Mouse (Mus musculus) intestine, postnatal 0 days (tissue): ENCODE data around the gene Tifa. TPM values are rescaled to one million over a fixed set of nuclear protein-coding genes. Genes with fewer than 3 reads are reported as not detected.

Source experiments
- ATAC-seq: fragments of 200-750 bp; cut with Nextera tagmentation; 2 replicates; pipeline ENCODE4 v1.8.0; 2017; ENCODE audit warnings: mild to moderate bottlenecking, moderate TSS enrichment, moderate library complexity
- H3K27ac ChIP-seq: fragments of 300-500 bp; sonication (generic); 2 replicates; pipeline ENCODE4 v1.5.1; 2014; ENCODE audit warnings: mild to moderate bottlenecking, low read depth, low read length, moderate library complexity
- H3K27me3 ChIP-seq: fragments of 300-500 bp; sonication (generic); replicated peaks from 2 replicates; pipeline ENCODE4 v1.6.1; 2014; ENCODE audit warnings: low read length, mixed read lengths; ENCODE audit not compliant: control insufficient read depth, insufficient read depth
- H3K36me3 ChIP-seq: fragments of 300-500 bp; sonication (generic); 2 replicates; pipeline ENCODE4 v1.6.1; 2014; ENCODE audit warnings: mild to moderate bottlenecking, moderate library complexity; ENCODE audit not compliant: control insufficient read depth, insufficient read depth
- H3K4me1 ChIP-seq: fragments of 300-500 bp; sonication (generic); replicated peaks from 2 replicates; pipeline ENCODE4 v1.6.1; 2014; ENCODE audit warnings: antibody characterized with exemption, low read length, mixed read lengths; ENCODE audit not compliant: control insufficient read depth, insufficient read depth
- H3K4me2 ChIP-seq: fragments of 300-500 bp; sonication (generic); replicated peaks from 2 replicates; pipeline ENCODE4 v1.6.1; 2014; ENCODE audit warnings: low read depth, mild to moderate bottlenecking, moderate library complexity
- H3K4me3 ChIP-seq: fragments of 300-500 bp; sonication (generic); 2 replicates; pipeline ENCODE4 v1.5.1; 2014; ENCODE audit warnings: low read depth, low read length
- H3K9ac ChIP-seq: fragments of 300-500 bp; sonication (generic); 2 replicates; pipeline ENCODE4 v1.6.1; 2014; ENCODE audit warnings: mild to moderate bottlenecking, low read depth, low read length
- H3K9me3 ChIP-seq: fragments of 300-500 bp; sonication (generic); 2 replicates; pipeline ENCODE4 v1.6.1; 2016; ENCODE audit warnings: mixed run types; ENCODE audit not compliant: control insufficient read depth
- CTCF ChIP-seq: sonication (generic); IDR thresholded peaks from 2 replicates; pipeline ENCODE4 v1.5.1; 2016; ENCODE audit warnings: low read depth, mild to moderate bottlenecking, control low read depth, antibody characterized with exemption, moderate library complexity
- WGBS: fragments of 180-500 bp; shearing (Covaris S2); extraction: QIAGEN DNeasy Blood & Tissue Kit; methylation state at CpG from one replicate; pipeline ENCODE4 v1.1.7; 2014; 5-methylcytosine and 5-hydroxymethylcytosine counted together
- polyA plus RNA-seq: library from polyadenylated mRNA; unstranded; fragments of >200 nt; fragmentation: Nextera tagmentation; extraction: Ambion mirVana; gene quantifications from 2 replicates; pipeline ENCODE4 v1.2.1, GENCODE M21; 2015

The Tifa gene
- polyA plus RNA-seq, 1 experiment from 2014 or later: 63.0 TPM

DNA sequence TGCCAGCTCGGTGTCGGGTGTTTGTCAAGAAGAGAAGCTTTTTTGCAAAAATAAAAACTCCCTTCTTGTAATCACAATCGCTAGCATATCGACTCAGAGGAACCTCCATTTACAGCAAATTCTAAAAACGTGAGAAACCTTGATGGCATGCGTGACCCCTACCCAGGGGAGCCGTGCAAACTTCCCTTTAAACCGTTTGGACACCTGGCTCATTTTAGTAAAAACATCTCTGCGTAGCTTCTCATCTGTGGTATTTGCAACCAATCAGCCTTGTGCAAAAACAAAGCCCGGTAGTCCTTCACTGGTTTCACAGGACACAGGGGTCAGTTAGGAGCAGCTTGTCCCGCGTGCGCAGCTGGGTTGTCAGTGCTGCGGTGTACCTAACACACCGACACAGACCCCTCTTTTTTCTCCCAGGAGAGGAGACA lies 1.5 kb downstream of the Tifa start:
- Histone ChIP-seq H3K4me2 (peak overlapping the region; percentile 94), H3K4me1 (0 out of 2 replicates have a peak, but pooled peaks cover 2% of the 10 kb centered on the region), H3K36me3 (peaks cover 5% of the 10 kb centered on the region; the same call in 1 of the 2 replicates), H3K9me3 (no peaks in the 10 kb centered on the region), H3K27me3 (no peaks in the 10 kb centered on the region), H3K9ac (peak overlapping the region; percentile 64), H3K4me3 (peak overlapping the region; percentile 76), H3K27ac (peak overlapping the region; percentile 95; the same call in 1 of the 2 replicates)
- under 1% methylated on average over 15 of the region's 15 CpGs for WGBS
- no peak for ATAC-seq
- no peak for TF ChIP-seq CTCF

DNA sequence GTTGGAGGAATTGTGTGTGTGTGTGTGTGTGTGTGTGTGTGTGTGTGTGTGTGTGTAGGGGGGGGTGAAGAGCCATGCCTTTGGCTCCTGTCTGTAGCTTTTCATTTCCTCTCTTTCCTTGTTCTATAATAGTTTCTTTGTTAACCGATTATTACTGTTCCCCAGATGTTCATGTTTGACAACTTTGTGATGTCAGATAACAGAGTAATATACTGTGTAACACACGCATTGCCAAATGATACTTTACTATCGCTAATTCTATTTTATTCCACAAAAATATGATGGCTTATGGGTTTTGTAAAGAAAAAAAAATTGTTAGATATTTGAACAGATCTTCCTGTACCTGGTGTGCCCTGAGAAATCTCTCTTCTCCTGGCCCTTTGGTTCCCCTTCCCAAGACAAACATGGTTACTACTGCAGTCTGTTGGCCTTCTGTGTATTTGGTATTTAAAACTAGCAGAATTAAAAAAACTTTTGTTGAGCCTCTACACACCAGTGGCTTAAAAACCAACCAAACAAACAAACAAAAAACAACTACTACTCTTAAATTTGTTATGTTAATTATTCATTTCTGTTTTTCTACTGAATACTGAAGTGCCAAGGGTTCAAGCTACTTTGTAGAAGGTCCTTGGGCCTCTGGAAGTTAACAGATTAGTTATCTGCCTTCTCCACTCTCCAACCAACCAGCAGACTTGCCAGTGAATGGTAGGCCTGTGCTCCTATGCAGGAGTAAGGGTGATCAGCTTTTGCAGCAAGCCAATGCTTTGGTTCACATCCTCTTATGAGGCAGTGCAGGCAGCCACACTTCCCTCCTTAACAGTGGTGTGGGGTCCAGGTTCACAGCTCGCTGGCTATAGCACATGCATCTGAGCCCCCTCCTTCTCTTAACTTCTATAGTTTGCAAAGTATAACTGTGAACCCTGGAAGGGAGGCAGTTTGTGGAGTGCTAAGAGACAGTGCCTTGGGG lies 2.3 kb downstream of the Tifa start:
- 33% methylated on average over 4 of the region's 4 CpGs for WGBS
- Histone ChIP-seq H3K4me3 (peak overlapping the region; percentile 76), H3K9me3 (no peaks in the 10 kb centered on the region), H3K27ac (0 out of 2 replicates have a peak overlapping the region, but pooled peaks have one; percentile 95), H3K4me2 (peak overlapping the region; percentile 94), H3K4me1 (0 out of 2 replicates have a peak, but pooled peaks cover 2% of the 10 kb centered on the region), H3K27me3 (no peaks in the 10 kb centered on the region), H3K36me3 (peaks cover 12% of the 10 kb centered on the region; the same call in 1 of the 2 replicates), H3K9ac (no peak overlapping the region)
- no peak for TF ChIP-seq CTCF
- ATAC-seq: peak; percentile 11; the same call in 1 of the 2 replicates

DNA sequence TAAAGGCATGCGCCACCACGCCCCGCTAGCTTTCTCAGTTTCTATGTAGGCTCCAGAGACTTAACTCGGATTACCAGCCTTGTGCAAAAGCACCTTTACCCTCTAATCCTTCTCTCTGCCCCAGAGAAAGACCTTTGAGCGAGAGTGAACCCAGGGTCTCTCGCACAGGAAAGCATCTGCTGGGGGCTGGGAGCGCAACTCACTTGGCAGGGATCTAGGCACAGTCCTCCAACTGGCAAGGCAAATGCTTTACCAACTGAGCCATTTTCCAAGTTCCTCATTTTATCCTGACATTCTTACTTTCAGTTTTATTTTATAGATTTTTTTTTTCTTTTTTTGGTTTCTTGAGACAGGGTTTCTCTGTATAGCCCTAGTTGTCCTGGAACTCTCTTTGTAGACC lies 3.4 kb downstream of the Tifa start:
- Histone ChIP-seq H3K4me3 (no peak overlapping the region), H3K9ac (no peak overlapping the region), H3K36me3 (peaks cover 18% of the 10 kb centered on the region; the same call in 1 of the 2 replicates), H3K4me2 (peak overlapping the region; percentile 94; the same call in 1 of the 2 replicates), H3K27ac (no peak overlapping the region), H3K27me3 (no peaks in the 10 kb centered on the region), H3K9me3 (no peaks in the 10 kb centered on the region), H3K4me1 (0 out of 2 replicates have a peak, but pooled peaks cover 2% of the 10 kb centered on the region)
- no peak for ATAC-seq
- TF ChIP-seq CTCF: no peak
- WGBS: 80% methylated on average over 7 of the region's 7 CpGs

DNA sequence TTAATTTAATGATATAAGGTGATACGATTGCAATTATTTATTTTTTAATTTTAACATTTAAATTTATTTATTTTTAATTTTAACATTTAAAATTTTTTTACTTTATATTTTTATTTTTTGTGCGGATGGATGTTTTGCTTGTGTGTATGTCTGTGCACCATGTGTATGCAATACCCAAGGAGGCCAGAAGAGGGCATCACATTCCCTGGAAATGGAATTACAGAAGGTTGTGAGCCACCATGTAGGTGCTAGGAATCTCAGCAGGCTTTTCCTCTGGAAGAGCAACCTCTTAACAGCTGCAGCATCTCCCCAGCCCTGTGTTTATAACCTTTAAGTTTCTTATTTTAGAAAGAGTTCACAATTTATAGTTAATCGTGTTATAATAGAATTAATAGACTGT lies 6.2 kb downstream of the Tifa start:
- peak; percentile 53 for TF ChIP-seq CTCF
- WGBS: 95% methylated on average over 3 of the region's 3 CpGs

DNA sequence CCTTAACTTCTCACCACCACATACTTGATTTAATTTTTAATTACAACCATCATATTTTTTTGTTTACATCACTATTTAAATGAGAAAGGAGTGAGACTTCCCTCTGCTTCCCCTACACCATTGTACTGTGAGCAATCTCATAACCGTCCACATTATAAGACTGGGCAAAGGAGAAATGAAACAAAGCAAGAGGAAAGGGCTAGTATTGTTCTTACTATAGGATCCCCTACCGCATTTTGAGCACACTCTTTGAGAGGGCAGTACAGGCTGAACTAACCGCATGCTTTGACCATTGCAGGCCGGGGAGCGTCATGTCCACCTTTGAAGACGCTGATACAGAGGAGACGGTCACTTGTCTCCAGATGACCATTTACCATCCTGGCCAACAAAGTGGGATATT lies 6.7 kb downstream of the Tifa start:
- 88% methylated on average over 7 of the region's 7 CpGs for WGBS
- Histone ChIP-seq H3K27me3 (no peaks in the 10 kb centered on the region), H3K4me2 (no peak overlapping the region), H3K9ac (no peak overlapping the region), H3K4me3 (no peak overlapping the region), H3K9me3 (no peaks in the 10 kb centered on the region), H3K27ac (no peak overlapping the region), H3K36me3 (peaks cover 18% of the 10 kb centered on the region; the same call in 1 of the 2 replicates), H3K4me1 (0 out of 2 replicates have a peak, but pooled peaks cover 2% of the 10 kb centered on the region)
- TF ChIP-seq CTCF: no peak
- no peak for ATAC-seq

More for the DNA sequence above, 6.2 kb downstream of the Tifa start:
- no peaks in the 10 kb centered on the region for H3K27me3 ChIP-seq
- 0 out of 2 replicates have a peak, but pooled peaks cover 2% of the 10 kb centered on the region for H3K4me1 ChIP-seq
- no peak overlapping the region for H3K27ac ChIP-seq
- ATAC-seq: no peak
- no peak overlapping the region for H3K9ac ChIP-seq
- peaks cover 18% of the 10 kb centered on the region; the same call in 1 of the 2 replicates for H3K36me3 ChIP-seq
- no peaks in the 10 kb centered on the region for H3K9me3 ChIP-seq
- H3K4me2 ChIP-seq: no peak overlapping the region
- H3K4me3 ChIP-seq: no peak overlapping the region

DNA sequence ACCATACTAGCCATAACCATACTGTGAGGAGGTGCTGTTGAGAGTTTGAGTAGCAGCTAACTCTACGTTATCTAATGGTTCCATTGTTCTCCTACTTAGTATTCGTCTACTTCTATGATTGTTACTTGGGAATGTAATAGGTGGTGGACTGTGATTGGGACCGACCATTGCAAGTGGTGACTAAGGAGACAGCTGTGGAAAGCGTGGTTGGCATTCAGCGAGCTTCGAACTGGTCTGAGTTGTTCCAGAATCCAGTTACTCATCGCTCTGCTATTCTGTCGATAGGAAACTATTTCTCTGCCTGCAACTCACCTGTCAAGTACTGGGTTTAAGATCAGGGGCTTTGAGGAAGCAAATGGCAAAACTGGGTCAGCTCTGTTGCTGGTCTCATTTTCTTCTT lies 11.6 kb downstream of the Tifa start:
- WGBS: 90% methylated on average over 8 of the region's 8 CpGs
- Histone ChIP-seq H3K4me3 (no peak overlapping the region), H3K4me2 (no peak overlapping the region), H3K36me3 (peaks cover 16% of the 10 kb centered on the region; the same call in 1 of the 2 replicates), H3K27ac (no peak overlapping the region), H3K4me1 (no peaks in the 10 kb centered on the region), H3K27me3 (no peaks in the 10 kb centered on the region), H3K9ac (no peak overlapping the region), H3K9me3 (no peaks in the 10 kb centered on the region)
- TF ChIP-seq CTCF: no peak
- ATAC-seq: no peak
